Mouse (Mus musculus) heart, embryonic 12.5 days (tissue): ENCODE measurements around the gene Gm9837. TPM values are rescaled to one million over a fixed set of nuclear protein-coding genes. Genes with fewer than 3 reads are reported as not detected.

ENCODE experiments used
- ATAC-seq: fragments of 200-750 bp; cut with Nextera tagmentation; 2 replicates; pipeline ENCODE4 v1.8.0; 2017; ENCODE audit warnings: moderate TSS enrichment, moderate library complexity; ENCODE audit not compliant: insufficient number of reproducible peaks, low FRiP score
- H3K27ac ChIP-seq: fragments of 300-500 bp; sonication (generic); 2 replicates; pipeline ENCODE4 v1.5.1; 2016; ENCODE audit warnings: mild to moderate bottlenecking, moderate library complexity; ENCODE audit not compliant: poor library complexity, severe bottlenecking
- H3K27me3 ChIP-seq: fragments of 300-500 bp; sonication (generic); replicated peaks from 2 replicates; pipeline ENCODE4 v1.6.1; 2016; ENCODE audit warnings: mild to moderate bottlenecking, moderate library complexity
- H3K36me3 ChIP-seq: fragments of 300-500 bp; sonication (generic); 2 replicates; pipeline ENCODE4 v1.6.1; 2016; ENCODE audit warnings: mild to moderate bottlenecking, moderate library complexity
- H3K4me1 ChIP-seq: fragments of 300-500 bp; sonication (generic); replicated peaks from 2 replicates; pipeline ENCODE4 v1.6.1; 2016; ENCODE audit warnings: mild to moderate bottlenecking
- H3K4me2 ChIP-seq: fragments of 300-500 bp; sonication (generic); 2 replicates; pipeline ENCODE4 v1.6.1; 2016; ENCODE audit warnings: mild to moderate bottlenecking, moderate library complexity
- H3K4me3 ChIP-seq: fragments of 300-500 bp; sonication (generic); 2 replicates; pipeline ENCODE4 v1.5.1; 2016; ENCODE audit warnings: mild to moderate bottlenecking
- H3K9ac ChIP-seq: fragments of 300-500 bp; sonication (generic); 2 replicates; pipeline ENCODE4 v1.6.1; 2016; ENCODE audit warnings: mild to moderate bottlenecking, moderate library complexity
- H3K9me3 ChIP-seq: fragments of 300-500 bp; sonication (generic); replicated peaks from 2 replicates; pipeline ENCODE4 v1.6.1; 2016; ENCODE audit warnings: mild to moderate bottlenecking, moderate library complexity
- WGBS: fragments of 180-500 bp; shearing (Covaris S2); methylation state at CpG from one replicate; pipeline ENCODE4 v1.1.7; 2016; 5-methylcytosine and 5-hydroxymethylcytosine counted together
- polyA plus RNA-seq: library from polyadenylated mRNA; unstranded; fragments of >200 nt; fragmentation: Nextera tagmentation; extraction: Ambion mirVana; gene quantifications from 2 replicates; pipeline ENCODE4 v1.2.1, GENCODE M21; 2016

Gm9837 gene
- polyA plus RNA-seq, 1 experiment from 2014 or later, result not detected

GRCm38 (mm10) chr11:53469294-53469967, 848 bp downstream of the Gm9837 start:
- 0 out of 2 replicates have a peak, but pooled peaks cover 3% of the 10 kb centered on the region for H3K36me3 ChIP-seq
- no peak overlapping the region for H3K9ac ChIP-seq
- H3K9me3 ChIP-seq, result no peaks in the 10 kb centered on the region; the same call in 1 of the 2 replicates
- WGBS, result 37% methylated on average over 16 of the region's 16 CpGs
- H3K27me3 ChIP-seq, result peaks cover 59% of the 10 kb centered on the region
- peak overlapping the region; percentile 64 for H3K4me2 ChIP-seq
- no peak for ATAC-seq
- peaks cover 20% of the 10 kb centered on the region for H3K4me1 ChIP-seq
- H3K27ac ChIP-seq, result no peak overlapping the region
- H3K4me3 ChIP-seq, result no peak overlapping the region

DNA sequence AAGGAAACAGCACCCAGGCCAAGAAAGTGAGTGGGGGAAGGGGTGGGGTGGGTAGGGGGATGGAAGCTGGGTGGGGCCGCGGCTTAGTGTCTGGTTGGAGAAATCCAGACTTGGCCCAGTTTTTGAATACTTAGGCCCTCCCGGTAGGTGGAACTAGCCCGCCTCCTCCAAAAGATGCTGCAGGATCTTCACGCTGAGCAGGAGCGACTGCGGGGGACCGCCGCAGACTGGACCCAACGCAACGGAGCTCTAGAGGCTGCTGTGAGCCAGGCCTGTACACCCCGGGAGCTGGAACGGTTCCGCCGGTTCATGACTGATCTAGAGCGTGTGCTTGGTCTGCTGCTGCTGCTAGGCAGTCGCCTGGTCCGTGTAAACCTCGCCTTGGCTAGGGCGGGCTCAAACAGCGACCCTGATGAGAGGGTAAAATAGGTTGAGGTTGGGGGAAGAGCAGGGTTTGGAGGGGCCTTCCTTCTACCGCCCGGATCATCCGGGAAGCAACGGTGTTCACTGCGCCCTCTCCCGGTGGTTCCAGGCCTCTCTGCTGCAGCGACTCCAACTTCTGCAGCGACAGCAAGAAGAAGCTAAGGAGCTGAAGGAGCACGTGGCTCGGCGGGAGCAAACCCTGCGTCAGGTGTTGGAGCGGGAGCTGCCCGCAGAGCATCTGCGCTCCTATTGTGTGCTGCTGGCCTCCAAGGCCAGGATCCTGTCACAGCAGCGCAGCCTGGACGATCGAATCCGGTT, 3.9 kb downstream of the Gm9837 start:
- H3K27ac ChIP-seq, result no peak overlapping the region
- WGBS, result 8% methylated on average over 40 of the region's 40 CpGs
- peak; percentile 13; the same call in 1 of the 2 replicates for ATAC-seq
- H3K4me3 ChIP-seq, result peak overlapping the region; percentile 39
- peaks cover 31% of the 10 kb centered on the region for H3K4me1 ChIP-seq
- H3K27me3 ChIP-seq, result peaks cover 72% of the 10 kb centered on the region
- H3K36me3 ChIP-seq, result 0 out of 2 replicates have a peak, but pooled peaks cover 3% of the 10 kb centered on the region
- peak overlapping the region; percentile 53 for H3K9ac ChIP-seq
- peak overlapping the region; percentile 68 for H3K4me2 ChIP-seq
- H3K9me3 ChIP-seq, result no peaks in the 10 kb centered on the region

DNA sequence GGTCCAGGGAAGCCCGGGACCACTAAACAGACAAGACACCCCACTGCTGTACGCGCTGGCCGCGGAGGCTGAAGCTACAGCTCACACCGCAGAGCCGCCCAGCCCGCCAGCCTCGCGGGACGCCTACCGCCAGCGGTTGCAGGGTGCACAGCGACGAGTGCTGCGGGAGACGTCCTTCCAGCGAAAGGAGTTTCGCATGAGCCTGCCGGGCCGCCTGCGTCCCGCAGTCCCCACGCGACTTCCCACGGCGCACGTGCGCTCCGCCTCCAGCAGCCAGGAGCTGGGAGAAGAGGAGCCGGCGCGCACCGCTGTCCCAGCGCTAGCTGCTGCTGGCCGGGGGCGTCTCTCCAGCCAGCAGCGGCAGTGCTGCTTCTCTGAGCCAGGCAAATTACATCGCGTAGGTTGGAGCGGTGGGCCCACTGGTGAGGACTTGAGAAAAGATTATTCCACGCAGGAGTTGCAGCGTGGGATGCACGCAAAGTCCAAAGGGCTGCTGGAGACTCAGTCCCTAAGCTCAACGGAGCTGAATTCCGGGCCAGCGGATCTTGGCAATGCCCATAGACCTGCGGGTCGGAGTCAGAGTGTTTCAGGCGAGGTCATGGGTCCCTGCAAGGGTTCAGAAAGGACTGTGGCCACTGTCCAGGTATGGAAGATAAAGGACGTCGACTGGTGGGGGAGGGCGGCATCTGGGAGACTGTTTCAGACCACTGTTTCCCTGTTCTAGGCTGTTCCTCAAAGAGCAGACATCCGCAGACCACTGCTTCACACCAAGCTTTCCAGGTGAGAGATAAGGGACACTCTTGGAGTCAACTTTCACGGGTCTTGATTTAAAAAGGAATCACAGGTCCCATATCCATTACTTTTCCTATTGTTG, 6.5 kb downstream of the Gm9837 start:
- WGBS, result 8% methylated on average over 55 of the region's 55 CpGs
- Histone ChIP-seq H3K27me3 (peaks cover 68% of the 10 kb centered on the region), H3K27ac (no peak overlapping the region)

DNA sequence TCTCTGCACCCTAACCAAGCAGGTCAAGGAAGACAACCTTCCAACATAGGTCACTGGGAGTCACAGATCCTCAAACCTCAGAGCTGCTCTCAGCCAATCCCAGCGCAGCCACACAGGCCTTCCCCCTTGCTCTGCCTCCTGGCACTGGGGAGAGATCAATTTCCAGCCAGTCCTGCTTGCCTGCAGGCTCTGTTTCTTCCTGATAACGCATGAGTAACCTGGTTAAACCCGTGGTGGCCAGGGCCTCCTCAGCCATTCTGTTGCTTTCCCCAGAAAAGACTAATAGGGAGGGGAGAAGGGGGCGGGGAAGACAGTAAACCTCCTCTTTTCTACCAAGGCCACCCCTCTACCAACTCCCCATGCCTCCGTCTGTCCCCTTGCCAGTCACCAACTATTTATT, 8.6 kb downstream of the Gm9837 start:
- Histone ChIP-seq H3K36me3 (0 out of 2 replicates have a peak, but pooled peaks cover 3% of the 10 kb centered on the region), H3K27me3 (peaks cover 72% of the 10 kb centered on the region), H3K4me3 (no peak overlapping the region), H3K4me1 (peaks cover 19% of the 10 kb centered on the region), H3K27ac (no peak overlapping the region), H3K9me3 (no peaks in the 10 kb centered on the region), H3K9ac (no peak overlapping the region), H3K4me2 (no peak overlapping the region)
- 30% methylated on average over 5 of the region's 5 CpGs for WGBS
- no peak for ATAC-seq

More for the DNA sequence above, 6.5 kb downstream of the Gm9837 start:
- Histone ChIP-seq H3K4me1 (peaks cover 21% of the 10 kb centered on the region), H3K9ac (peak overlapping the region; percentile 47), H3K4me3 (peak overlapping the region; percentile 49), H3K4me2 (peak overlapping the region; percentile 81), H3K36me3 (0 out of 2 replicates have a peak, but pooled peaks cover 3% of the 10 kb centered on the region), H3K9me3 (no peaks in the 10 kb centered on the region)
- no peak for ATAC-seq

- H3K4me2 ChIP-seq, result no peak overlapping the region
- H3K27ac ChIP-seq, result no peak overlapping the region
- H3K4me1 ChIP-seq, result peaks cover 12% of the 10 kb centered on the region
- peaks cover 58% of the 10 kb centered on the region for H3K27me3 ChIP-seq
- no peak for ATAC-seq
- WGBS, result 48% methylated on average over 3 of the region's 3 CpGs
- 0 out of 2 replicates have a peak, but pooled peaks cover 3% of the 10 kb centered on the region for H3K36me3 ChIP-seq
- H3K9me3 ChIP-seq, result no peaks in the 10 kb centered on the region
- no peak overlapping the region for H3K4me3 ChIP-seq
- H3K9ac ChIP-seq, result no peak overlapping the region
Measured at GRCm38 (mm10) chr11:53460192-53460591, 10.1 kb downstream of the Gm9837 start.

- Histone ChIP-seq H3K4me3 (no peak overlapping the region), H3K36me3 (no peaks in the 10 kb centered on the region), H3K9me3 (no peaks in the 10 kb centered on the region), H3K27me3 (peaks cover 47% of the 10 kb centered on the region), H3K4me1 (peaks cover 11% of the 10 kb centered on the region), H3K4me2 (no peak overlapping the region), H3K27ac (no peak overlapping the region), H3K9ac (no peak overlapping the region)
- no peak for ATAC-seq
- 64% methylated on average over 3 of the region's 3 CpGs for WGBS
Measured at GRCm38 (mm10) chr11:53458996-53459395, 11.3 kb downstream of the Gm9837 start.

- ATAC-seq, result peak; percentile 24; the same call in 1 of the 2 replicates
- peaks cover 31% of the 10 kb centered on the region for H3K27me3 ChIP-seq
- peak overlapping the region; percentile 75 for H3K9ac ChIP-seq
- no peaks in the 10 kb centered on the region for H3K36me3 ChIP-seq
- peak overlapping the region; percentile 58 for H3K4me3 ChIP-seq
- H3K9me3 ChIP-seq, result no peaks in the 10 kb centered on the region
- peak overlapping the region; percentile 87 for H3K4me2 ChIP-seq
- 3% methylated on average over 29 of the region's 29 CpGs for WGBS
- H3K27ac ChIP-seq, result peak overlapping the region; percentile 14; the same call in 1 of the 2 replicates
- no peaks in the 10 kb centered on the region; the same call in 1 of the 2 replicates for H3K4me1 ChIP-seq
Measured at GRCm38 (mm10) chr11:53457372-53457954, 12.8 kb downstream of the Gm9837 start.

DNA sequence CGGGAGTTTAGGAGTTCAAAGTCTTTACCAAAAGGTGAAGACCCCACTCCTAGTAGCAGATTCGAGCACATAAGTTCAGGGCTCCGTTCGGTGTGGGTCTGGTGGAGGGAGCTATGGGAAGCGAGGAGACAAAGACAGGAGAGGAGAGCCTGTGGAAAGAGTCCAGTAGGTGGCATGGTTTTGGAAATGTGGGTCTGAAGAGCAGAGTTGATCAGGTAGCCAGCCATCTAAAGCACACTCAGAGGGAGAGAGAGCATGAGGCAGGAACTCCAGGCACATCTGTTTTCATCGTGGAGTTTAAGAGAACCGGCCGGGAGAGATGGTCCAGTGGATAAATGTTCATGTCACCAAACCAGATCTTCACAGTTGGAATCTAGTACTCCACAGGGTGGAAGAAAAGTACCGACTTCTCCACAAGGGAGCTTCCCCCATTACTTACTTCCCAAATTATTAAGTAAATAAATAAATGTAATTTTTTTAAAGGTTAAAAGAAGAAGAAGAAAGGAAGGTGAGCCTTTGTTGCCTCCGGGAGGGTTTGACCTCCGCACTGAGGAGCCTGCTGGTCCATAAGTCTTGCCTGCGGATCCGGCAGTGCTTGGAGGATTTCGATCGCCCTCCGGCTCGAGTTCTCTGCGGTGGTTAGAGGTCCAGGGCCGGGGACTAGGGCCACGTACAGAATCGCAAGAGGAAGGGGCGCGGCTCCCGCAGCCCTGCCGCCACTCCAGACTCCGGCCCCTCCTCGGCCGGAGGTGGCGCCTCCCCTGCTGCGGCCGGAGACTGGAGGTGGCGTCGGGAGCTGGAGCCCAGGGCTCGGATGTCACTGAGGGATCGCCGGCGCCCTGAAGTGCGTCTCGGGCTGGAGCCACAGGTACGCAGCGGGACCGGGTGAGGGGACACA, 13.6 kb downstream of the Gm9837 start, which contains the start of the genes Gm10447 and Shroom1:
Gene Gm10447 (minus strand): TSS at position 637 of the 898 bp plus-strand sequence.
Gene Shroom1 (plus strand): TSS at position 732 of the 898 bp plus-strand sequence.
- Histone ChIP-seq H3K9me3 (no peaks in the 10 kb centered on the region), H3K27me3 (peaks cover 24% of the 10 kb centered on the region), H3K36me3 (no peaks in the 10 kb centered on the region), H3K4me3 (peak within 1 kb of the TSS; percentile 58), H3K4me2 (peak within 1 kb of the TSS; percentile 87), H3K27ac (peak within 1 kb of the TSS; percentile 33; the same call in 1 of the 2 replicates), H3K9ac (peak within 1 kb of the TSS; percentile 75), H3K4me1 (no peaks in the 10 kb centered on the region; the same call in 1 of the 2 replicates)
- ATAC-seq, result peak; percentile 89
- 3% methylated on average over 42 of the region's 42 CpGs for WGBS

DNA sequence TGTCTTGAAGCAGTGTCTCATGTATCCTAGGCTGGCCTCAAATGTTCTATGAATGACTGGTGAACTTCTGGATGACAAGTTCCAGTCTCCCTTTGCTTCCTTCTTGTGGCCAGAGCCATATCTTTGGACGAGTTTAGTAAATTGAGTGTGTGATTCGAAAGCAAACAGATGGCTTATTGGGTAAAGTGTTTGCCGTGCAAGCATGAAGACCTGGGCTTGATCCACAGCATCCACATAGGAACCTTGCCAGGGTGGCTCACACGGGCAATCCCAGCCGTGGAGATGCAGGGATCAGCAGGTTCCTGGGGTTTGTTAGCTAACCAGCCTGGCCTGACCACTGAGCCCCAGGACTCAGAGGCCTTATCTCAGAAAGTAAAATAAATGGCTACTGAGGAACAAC, 17.2 kb downstream of the Gm9837 start:
- Histone ChIP-seq H3K27ac (no peak overlapping the region), H3K9me3 (no peaks in the 10 kb centered on the region), H3K36me3 (no peaks in the 10 kb centered on the region), H3K9ac (no peak overlapping the region), H3K27me3 (peaks cover 9% of the 10 kb centered on the region; the same call in 1 of the 2 replicates), H3K4me2 (no peak overlapping the region), H3K4me1 (peaks cover 3% of the 10 kb centered on the region; the same call in 1 of the 2 replicates), H3K4me3 (no peak overlapping the region)
- WGBS, result 77% methylated on average over 5 of the region's 5 CpGs
- ATAC-seq, result no peak
